8 mouse cellular contexts compared by ENCODE assay signal in the genomic region with DNA sequence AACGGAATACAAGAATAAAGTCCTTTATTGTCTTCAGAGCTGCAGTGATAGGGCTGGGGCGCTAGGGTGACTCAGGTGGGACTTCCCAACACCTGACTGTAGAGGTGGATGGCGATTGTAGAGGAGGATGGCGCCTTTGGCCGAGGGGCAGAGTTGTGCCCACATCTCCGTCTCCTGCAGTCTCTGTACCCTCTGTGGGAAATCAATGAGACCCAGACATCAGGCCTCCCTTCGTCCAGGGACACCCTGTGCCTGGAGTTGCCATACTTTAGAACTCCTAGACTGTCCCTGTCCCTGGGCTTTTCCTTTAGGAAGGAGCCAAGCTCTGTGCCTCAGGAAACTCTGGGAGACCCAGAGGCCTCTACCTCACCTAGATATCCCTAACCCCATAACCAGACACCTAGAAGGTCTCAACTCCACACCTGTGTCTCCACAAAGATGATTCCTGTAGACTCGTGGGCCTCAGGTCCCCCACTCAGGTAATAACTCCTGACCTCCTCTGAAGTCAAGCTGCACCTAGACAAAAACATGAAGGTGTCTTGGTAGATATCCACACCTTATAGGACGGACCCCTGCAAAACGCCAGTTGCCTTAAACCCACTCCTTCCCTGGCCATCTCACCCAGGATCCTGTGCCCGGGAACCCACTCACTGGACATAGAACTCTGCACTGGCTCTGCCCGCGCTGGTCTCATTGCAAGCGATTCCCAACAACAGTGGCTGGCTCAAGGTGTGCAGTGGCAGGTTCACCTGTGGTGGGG. TPM values are rescaled to one million over a fixed set of nuclear protein-coding genes. Genes with fewer than 3 reads are reported as not detected.
DNase-seq lines count a peak whose midpoint lies in the region; ATAC-seq lines count a peak whose summit lies in the region.

No protein-coding gene starts in this region.

- H3K4me1 ChIP-seq in megakaryocyte, embryonic 14.5 days: peaks cover 74% of the 10 kb centered on the region
- peaks cover 49% of the 10 kb centered on the region for H3K4me1 ChIP-seq in limb, embryonic 12.5 days (replicated peaks)

- H3K27ac ChIP-seq in limb, embryonic 12.5 days: peak overlapping the region; percentile 75

- no peaks in the 10 kb centered on the region for H3K9me3 ChIP-seq in megakaryocyte, embryonic 14.5 days
- no peaks in the 10 kb centered on the region for H3K9me3 ChIP-seq in limb, embryonic 12.5 days

- peak overlapping the region; percentile 92 for H3K4me2 ChIP-seq in limb, embryonic 12.5 days

- 62% methylated on average over 14 of the region's 14 CpGs for WGBS in limb, embryonic 12.5 days

- ATAC-seq in megakaryocyte, adult 5-6 weeks (ENCODE audit: poor library complexity, severe bottlenecking): no peak; the same call in 1 of the 2 replicates
- ATAC-seq in limb, embryonic 12.5 days (ENCODE audit: insufficient number of reproducible peaks, insufficient read depth, low FRiP score, low TSS enrichment, low read depth): no peak; the same call in 1 of the 2 replicates

- peak overlapping the region; percentile 96 for H3K4me3 ChIP-seq in megakaryocyte, embryonic 14.5 days (replicated peaks)
- H3K4me3 ChIP-seq in limb, embryonic 12.5 days (replicated peaks): peak overlapping the region; percentile 53

- peak; percentile 8 for DNase-seq in adrenal gland, adult 2 months
- no peak for DNase-seq in adrenal gland, adult 8-10 months
- peak; percentile 31 for DNase-seq in splenic B cell, adult 2 months (ENCODE audit: low read depth, low spot score)
- DNase-seq in spleen, postnatal 10 days (ENCODE audit: low spot score in 2 of 2): no peak
- no peak for DNase-seq in adrenal gland, postnatal 36 days

- peaks cover 24% of the 10 kb centered on the region for H3K36me3 ChIP-seq in megakaryocyte, embryonic 14.5 days (replicated peaks; ENCODE audit: low read length)
- peaks cover 9% of the 10 kb centered on the region for H3K36me3 ChIP-seq in limb, embryonic 12.5 days
- H3K36me3 ChIP-seq in splenic B cell, adult 2 months (ENCODE audit: control insufficient read depth, insufficient read depth, low read length, poor library complexity, severe bottlenecking): no peaks in the 10 kb centered on the region

- H3K9ac ChIP-seq in limb, embryonic 12.5 days (replicated peaks): peak overlapping the region; percentile 60

- no peaks in the 10 kb centered on the region for H3K27me3 ChIP-seq in megakaryocyte, embryonic 14.5 days (replicated peaks)
- no peaks in the 10 kb centered on the region for H3K27me3 ChIP-seq in limb, embryonic 12.5 days
- H3K27me3 ChIP-seq in splenic B cell, adult 2 months (ENCODE audit: control insufficient read depth, insufficient read depth, low read length, poor library complexity, severe bottlenecking): no peaks in the 10 kb centered on the region

RNA-seq across cellular contexts. Expression of gene Dnajc4, which starts 0.8 kb away (rescaled TPM):
- 10 to 100 TPM; 42.6 to 50.7 TPM for total RNA-seq in adrenal gland, adult 2 months (2021)
- 43.0 and 47.5 TPM in 2 replicates for polyA plus RNA-seq in adrenal gland, adult 2 months (2012; rRNA removed)
- 10 to 100 TPM; 38.4 to 55.9 (median 43.3) TPM for total RNA-seq in adrenal gland, adult 8-10 months (2022)
- polyA plus RNA-seq in megakaryocyte, embryonic 14.5 days (2012; ENCODE audit: insufficient read depth, low replicate concordance): 19.1 and 20.6 TPM in 2 replicates
- 19.5 and 23.0 TPM in 2 replicates for total RNA-seq in megakaryocyte, adult 5-6 weeks (2015)
- total RNA-seq in megakaryocyte, adult 5-6 weeks (2017): 18.4 and 21.4 TPM in 2 replicates
- 21.2 and 22.8 TPM in 2 replicates for polyA plus RNA-seq in limb, embryonic 12.5 days (2016; fragmentation: Nextera tagmentation; extraction: Ambion mirVana)
- total RNA-seq in adrenal gland, postnatal 36 days (2021): 10 to 100 TPM; 38.5 to 46.1 TPM

RNA-seq across cellular contexts. Expression of gene Nudt22, which starts 2.7 kb away (rescaled TPM):
- 10 to 100 TPM; 28.3 to 40.7 TPM for total RNA-seq in adrenal gland, adult 2 months (2021)
- polyA plus RNA-seq in adrenal gland, adult 2 months (2012; rRNA removed): 122 and 130 TPM in 2 replicates
- 10 to 100 TPM; 36.6 to 56.0 (median 48.7) TPM for total RNA-seq in adrenal gland, adult 8-10 months (2022)
- 6.7 and 9.1 TPM in 2 replicates for polyA plus RNA-seq in megakaryocyte, embryonic 14.5 days (2012; ENCODE audit: insufficient read depth, low replicate concordance)
- 16.6 and 29.0 TPM in 2 replicates for total RNA-seq in megakaryocyte, adult 5-6 weeks (2015)
- total RNA-seq in megakaryocyte, adult 5-6 weeks (2017): 10.1 and 16.0 TPM in 2 replicates
- 20.1 and 22.6 TPM in 2 replicates for polyA plus RNA-seq in limb, embryonic 12.5 days (2016; fragmentation: Nextera tagmentation; extraction: Ambion mirVana)
- 10 to 100 TPM; 39.0 to 42.4 TPM for total RNA-seq in adrenal gland, postnatal 36 days (2021)

RNA-seq across cellular contexts. Expression of gene Trpt1, which starts 2.7 kb away (rescaled TPM):
- 10 to 100 TPM; 11.5 to 16.3 TPM for total RNA-seq in adrenal gland, adult 2 months (2021)
- polyA plus RNA-seq in adrenal gland, adult 2 months (2012; rRNA removed): 18.1 and 20.3 TPM in 2 replicates
- total RNA-seq in adrenal gland, adult 8-10 months (2022): 10 to 100 TPM; 11.0 to 18.6 (median 15.0) TPM
- 0.57 TPM in 1 of 2 replicates, not detected in the other for polyA plus RNA-seq in megakaryocyte, embryonic 14.5 days (2012; ENCODE audit: insufficient read depth, low replicate concordance)
- 1.5 and 3.4 TPM in 2 replicates for total RNA-seq in megakaryocyte, adult 5-6 weeks (2015)
- 2.7 and 3.4 TPM in 2 replicates for total RNA-seq in megakaryocyte, adult 5-6 weeks (2017)
- 10.8 and 11.0 TPM in 2 replicates for polyA plus RNA-seq in limb, embryonic 12.5 days (2016; fragmentation: Nextera tagmentation; extraction: Ambion mirVana)
- 10 to 100 TPM in 1 of 2 experiments, 1 to 10 TPM in 1; 8.2 to 16.8 TPM for total RNA-seq in adrenal gland, postnatal 36 days (2021)

RNA-seq across cellular contexts. Expression of gene Vegfb, which starts 5.7 kb away (rescaled TPM):
- 100 to 1,000 TPM; 109 to 131 TPM for total RNA-seq in adrenal gland, adult 2 months (2021)
- polyA plus RNA-seq in adrenal gland, adult 2 months (2012; rRNA removed): 149 and 263 TPM in 2 replicates
- 100 to 1,000 TPM in 1 of 4 experiments, 10 to 100 TPM in 3; 86.5 to 119 (median 95.7) TPM for total RNA-seq in adrenal gland, adult 8-10 months (2022)
- polyA plus RNA-seq in megakaryocyte, embryonic 14.5 days (2012; ENCODE audit: insufficient read depth, low replicate concordance): 68.5 and 73.8 TPM in 2 replicates
- 7.8 and 8.0 TPM in 2 replicates for total RNA-seq in megakaryocyte, adult 5-6 weeks (2015)
- total RNA-seq in megakaryocyte, adult 5-6 weeks (2017): 2.4 and 2.8 TPM in 2 replicates
- 53.8 and 55.2 TPM in 2 replicates for polyA plus RNA-seq in limb, embryonic 12.5 days (2016; fragmentation: Nextera tagmentation; extraction: Ambion mirVana)
- total RNA-seq in adrenal gland, postnatal 36 days (2021): 10 to 100 TPM; 92.0 to 95.7 TPM

RNA-seq across cellular contexts. Expression of gene Fkbp2, which starts 12.9 kb away (rescaled TPM):
- 100 to 1,000 TPM; 110 to 119 TPM for total RNA-seq in adrenal gland, adult 2 months (2021)
- polyA plus RNA-seq in adrenal gland, adult 2 months (2012; rRNA removed): 31.3 and 35.4 TPM in 2 replicates
- total RNA-seq in adrenal gland, adult 8-10 months (2022): 100 to 1,000 TPM in 2 of 4 experiments, 10 to 100 TPM in 2; 62.4 to 165 (median 91.8) TPM
- polyA plus RNA-seq in megakaryocyte, embryonic 14.5 days (2012; ENCODE audit: insufficient read depth, low replicate concordance): 154 and 460 TPM in 2 replicates
- 127 and 145 TPM in 2 replicates for total RNA-seq in megakaryocyte, adult 5-6 weeks (2015)
- 141 and 155 TPM in 2 replicates for total RNA-seq in megakaryocyte, adult 5-6 weeks (2017)
- polyA plus RNA-seq in limb, embryonic 12.5 days (2016; fragmentation: Nextera tagmentation; extraction: Ambion mirVana): 65.8 and 73.6 TPM in 2 replicates
- total RNA-seq in adrenal gland, postnatal 36 days (2021): 100 to 1,000 TPM in 1 of 2 experiments, 10 to 100 TPM in 1; 93.3 to 103 TPM

Comparison
In these comparisons a context has a peak if more than half of its experiments do, and no peak if none do; other contexts are left out.
1. DNase-seq: peak in adrenal gland, adult 2 months (single experiment) and splenic B cell, adult 2 months (single experiment); none in adrenal gland, adult 8-10 months (single experiment), spleen, postnatal 10 days (0 of 2) and adrenal gland, postnatal 36 days (0 of 2).